Mouse (Mus musculus) kidney, adult 2 months (tissue): Measurements from ENCODE around the gene Nrm. TPM values are rescaled to one million over a fixed set of nuclear protein-coding genes. Genes with fewer than 3 reads are reported as not detected.

ENCODE experiments used
- DNase-seq: peaks from one replicate; pipeline ENCODE4 v3.0.0; 2021
- H3K27ac ChIP-seq: fragments of 200-500 bp; 2 replicates; pipeline ENCODE4 v1.5.1; 2012; ENCODE audit warnings: low read depth, low read length, control low read depth, inconsistent platforms; ENCODE audit not compliant: insufficient read depth
- H3K27me3 ChIP-seq: fragments of 200-500 bp; replicated peaks from 2 replicates; pipeline ENCODE4 v1.6.1; 2012; ENCODE audit warnings: mild to moderate bottlenecking, moderate library complexity, low read length, inconsistent platforms; ENCODE audit not compliant: control insufficient read depth, insufficient read depth
- H3K36me3 ChIP-seq: fragments of 200-500 bp; 2 replicates; pipeline ENCODE4 v1.6.1; 2012; ENCODE audit warnings: mild to moderate bottlenecking, moderate library complexity, low read length, inconsistent platforms; ENCODE audit not compliant: control insufficient read depth, insufficient read depth
- H3K4me1 ChIP-seq: fragments of 200-500 bp; 2 replicates; pipeline ENCODE4 v1.6.1; 2011; ENCODE audit warnings: low read length; ENCODE audit not compliant: control insufficient read depth, insufficient read depth
- H3K4me3 ChIP-seq: fragments of 200-500 bp; 2 replicates; pipeline ENCODE4 v1.5.1; 2011; ENCODE audit warnings: mild to moderate bottlenecking, low read depth, low read length, control low read depth; ENCODE audit not compliant: insufficient read depth
- CTCF ChIP-seq: fragments of 200-500 bp; conservative IDR thresholded peaks from 2 replicates; pipeline ENCODE4 v1.5.1; 2011; ENCODE audit warnings: low read depth, mild to moderate bottlenecking, control low read depth, low read length, moderate library complexity, mixed read lengths; ENCODE audit not compliant: insufficient read depth, insufficient read length
- POLR2A ChIP-seq: fragments of 200-500 bp; IDR thresholded peaks from one replicate; pipeline ENCODE4 v1.6.1; 2011; ENCODE audit warnings: low read depth, low read length, control low read depth
- WGBS: fragments of 180-500 bp; shearing (Covaris S2); methylation state at CpG from one replicate; pipeline ENCODE4 v1.1.7; 2018; 5-methylcytosine and 5-hydroxymethylcytosine counted together
- polyA plus RNA-seq: library from polyadenylated mRNA; depleted of rRNA; stranded (reverse); fragments of >200 nt; gene quantifications from 2 replicates; pipeline ENCODE4 v1.2.3, GENCODE M21; 2012; rRNA removed

Gene Nrm
- 4.0 and 6.3 TPM in 2 replicates for polyA plus RNA-seq

GRCm38 (mm10) chr17:35861198-35861857 is at the start of gene Nrm:
TSS of gene Nrm (plus strand) at chr17:35861318.
- H3K4me3 ChIP-seq: peak within 1 kb of the TSS; percentile 66
- TF ChIP-seq POLR2A (no peak), CTCF (peak; percentile 51)
- H3K27me3 ChIP-seq: no peaks in the 10 kb centered on the region
- under 1% methylated on average over 47 of the region's 47 CpGs for WGBS
- no peaks in the 10 kb centered on the region; the same call in 1 of the 2 replicates for H3K4me1 ChIP-seq
- DNase-seq: peak; percentile 93
- peak within 1 kb of the TSS; percentile 33; the same call in 1 of the 2 replicates for H3K27ac ChIP-seq
- H3K36me3 ChIP-seq: no peaks in the 10 kb centered on the region

GRCm38 (mm10) chr17:35812307-35812706 is 48.8 kb upstream of the Nrm start:
- TF ChIP-seq POLR2A (no peak), CTCF (no peak)
- peak overlapping the region; percentile 83 for H3K27ac ChIP-seq
- DNase-seq: no peak

GRCm38 (mm10) chr17:35812736-35813135 is 48.4 kb upstream of the Nrm start:
- Histone ChIP-seq H3K27ac (peak overlapping the region; percentile 83), H3K27me3 (no peaks in the 10 kb centered on the region), H3K36me3 (no peaks in the 10 kb centered on the region), H3K4me1 (peaks cover 47% of the 10 kb centered on the region), H3K4me3 (no peak overlapping the region)
- 30% methylated on average over 6 of the region's 6 CpGs for WGBS
- TF ChIP-seq POLR2A (no peak), CTCF (no peak)
- peak; percentile 60 for DNase-seq

More at GRCm38 (mm10) chr17:35812307-35812706, 48.8 kb upstream of the Nrm start:
- H3K4me1 ChIP-seq: peaks cover 43% of the 10 kb centered on the region
- H3K36me3 ChIP-seq: no peaks in the 10 kb centered on the region
- 75% methylated on average over 5 of the region's 5 CpGs for WGBS
- no peak overlapping the region for H3K4me3 ChIP-seq
- no peaks in the 10 kb centered on the region for H3K27me3 ChIP-seq

- Histone ChIP-seq H3K27me3 (no peaks in the 10 kb centered on the region), H3K27ac (peak overlapping the region; percentile 83), H3K36me3 (no peaks in the 10 kb centered on the region), H3K4me3 (no peak overlapping the region), H3K4me1 (peaks cover 48% of the 10 kb centered on the region)
- TF ChIP-seq CTCF (no peak), POLR2A (no peak)
- 7% methylated on average over 7 of the region's 7 CpGs for WGBS
- peak; percentile 99 for DNase-seq
These were observed 47.9 kb upstream of the Nrm start for GRCm38 (mm10) chr17:35813245-35813647.

- H3K4me3 ChIP-seq: no peak overlapping the region
- TF ChIP-seq POLR2A (no peak), CTCF (no peak)
- no peak for DNase-seq
- H3K36me3 ChIP-seq: no peaks in the 10 kb centered on the region
- H3K4me1 ChIP-seq: peaks cover 48% of the 10 kb centered on the region
- H3K27me3 ChIP-seq: no peaks in the 10 kb centered on the region
- H3K27ac ChIP-seq: peak overlapping the region; percentile 83
- WGBS: 56% methylated on average over 7 of the region's 7 CpGs
These were observed 47.5 kb upstream of the Nrm start for GRCm38 (mm10) chr17:35813653-35814052.

- 28% methylated on average over 6 of the region's 6 CpGs for WGBS
- peaks cover 48% of the 10 kb centered on the region for H3K4me1 ChIP-seq
- TF ChIP-seq CTCF (no peak), POLR2A (no peak)
- DNase-seq: peak; percentile 88
- no peaks in the 10 kb centered on the region for H3K36me3 ChIP-seq
- no peaks in the 10 kb centered on the region for H3K27me3 ChIP-seq
- no peak overlapping the region for H3K4me3 ChIP-seq
- peak overlapping the region; percentile 59 for H3K27ac ChIP-seq
These were observed 46.4 kb upstream of the Nrm start for GRCm38 (mm10) chr17:35814678-35815077.

GRCm38 (mm10) chr17:35815836-35816235 is 45.3 kb upstream of the Nrm start:
- peak; percentile 38 for DNase-seq
- TF ChIP-seq CTCF (no peak), POLR2A (no peak)
- peak overlapping the region; percentile 75; the same call in 1 of the 2 replicates for H3K27ac ChIP-seq

More at GRCm38 (mm10) chr17:35815836-35816235, 45.3 kb upstream of the Nrm start:
- WGBS: 35% methylated on average over 7 of the region's 7 CpGs
- no peaks in the 10 kb centered on the region for H3K36me3 ChIP-seq
- H3K4me1 ChIP-seq: peaks cover 50% of the 10 kb centered on the region
- no peak overlapping the region for H3K4me3 ChIP-seq
- H3K27me3 ChIP-seq: no peaks in the 10 kb centered on the region
